Mouse (Mus musculus) T-helper 2 cell (primary cell): ENCODE results near the gene Ninj2.

Experiments used
- in situ Hi-C: fragments of 300-600 bp; cut with MboI, MseI; formaldehyde crosslinking; loops from one replicate; pipeline ENCODE4 v1.15.1; 2025; ENCODE audit warnings: high pct_unique_total_duplicates

Gene Ninj2

DNA sequence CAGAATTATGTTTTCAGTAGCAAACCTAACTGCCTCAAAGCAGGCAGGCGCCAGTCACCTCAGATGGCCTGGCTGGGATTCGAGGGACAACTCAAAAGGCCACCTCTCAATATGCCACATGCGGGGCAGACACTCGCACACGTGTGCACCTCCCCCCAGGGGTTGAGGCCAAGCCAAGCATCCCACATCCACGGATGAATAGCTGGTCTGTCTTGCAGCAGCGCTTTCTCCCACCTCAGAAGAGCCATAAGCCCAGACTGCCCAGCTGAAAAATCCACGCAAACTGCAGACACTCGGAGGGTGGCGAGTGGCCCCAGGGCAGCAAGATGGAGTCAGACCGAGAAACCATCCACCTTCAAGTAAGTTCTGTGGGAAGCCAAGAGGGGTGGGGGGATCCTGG is at the start of gene Ninj2:
Gene Ninj2, plus strand, starts transcription at position 251 of the 400 bp plus-strand sequence.
- in situ Hi-C loops = no loop called here

DNA sequence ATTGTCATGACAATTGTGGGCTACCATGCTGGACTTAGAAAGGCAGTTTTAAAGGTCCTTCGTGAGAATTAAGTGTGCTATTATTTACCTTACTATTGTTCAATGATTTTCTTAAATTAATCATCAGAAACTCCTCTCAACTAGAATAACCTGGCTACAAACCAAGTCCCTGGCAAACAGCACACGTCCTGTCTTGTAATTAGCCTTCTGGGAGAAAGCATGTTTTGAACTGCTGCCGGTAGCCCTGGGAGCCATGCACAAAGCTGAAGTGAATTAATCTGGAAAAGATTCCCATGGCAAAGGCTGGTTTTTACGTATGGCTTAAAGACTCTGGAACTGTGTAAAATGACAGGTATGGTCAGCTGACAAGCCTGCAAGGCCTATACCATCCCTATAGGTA is 47.7 kb upstream of the Ninj2 start:
- in situ Hi-C loops = no loop called here

DNA sequence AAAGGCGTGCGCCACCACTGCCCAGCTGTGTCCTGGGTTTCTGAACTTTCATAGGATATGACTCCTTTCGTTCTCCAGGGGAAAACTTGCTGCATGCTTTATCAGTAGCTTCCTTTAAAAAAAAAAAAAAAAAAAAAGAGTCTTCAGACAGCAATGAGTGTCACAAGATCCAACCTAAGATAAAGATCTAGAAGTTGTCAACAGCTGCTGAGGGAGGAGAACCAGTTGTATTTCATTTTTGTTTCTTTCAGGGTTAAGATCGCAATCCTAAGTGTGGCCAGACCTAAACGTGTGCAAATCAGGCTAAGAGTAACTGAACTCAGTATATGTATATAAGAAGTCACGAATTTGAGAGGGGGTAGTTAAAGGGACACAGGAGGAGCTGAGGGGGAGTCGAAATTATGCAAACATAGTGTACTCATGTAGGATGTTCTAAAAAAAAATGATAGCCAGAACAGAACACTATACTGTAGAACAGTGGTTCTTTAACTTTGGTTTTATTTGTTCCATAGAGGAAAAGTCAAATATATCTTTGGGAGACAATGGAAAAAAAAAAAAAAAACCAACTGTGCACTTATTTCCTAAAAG is 45.4 kb upstream of the Ninj2 start:
- in situ Hi-C loops = no loop called here

DNA sequence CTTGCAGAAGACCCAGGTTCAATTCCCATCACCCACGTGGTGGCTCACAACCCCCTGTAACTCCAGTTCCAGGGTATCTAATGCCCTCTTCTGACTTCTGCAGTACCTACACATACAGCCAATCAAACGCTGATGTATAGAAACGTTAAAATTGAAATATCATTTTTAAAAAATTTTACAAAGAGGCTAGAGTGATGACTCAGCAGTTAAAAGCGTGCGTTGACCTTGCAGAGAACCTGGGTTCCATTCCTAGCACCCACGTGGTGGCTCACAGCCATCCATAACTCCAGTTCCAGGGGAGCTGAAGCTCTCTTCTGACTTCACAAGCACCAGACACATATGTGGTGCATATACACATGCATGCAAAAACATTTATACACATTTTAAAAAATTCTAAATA is 38.7 kb upstream of the Ninj2 start:
- in situ Hi-C loops = loop anchor here (5.0 kb wide), 1 partner anchor 128 kb away; no protein-coding TSS in a partner anchor

DNA sequence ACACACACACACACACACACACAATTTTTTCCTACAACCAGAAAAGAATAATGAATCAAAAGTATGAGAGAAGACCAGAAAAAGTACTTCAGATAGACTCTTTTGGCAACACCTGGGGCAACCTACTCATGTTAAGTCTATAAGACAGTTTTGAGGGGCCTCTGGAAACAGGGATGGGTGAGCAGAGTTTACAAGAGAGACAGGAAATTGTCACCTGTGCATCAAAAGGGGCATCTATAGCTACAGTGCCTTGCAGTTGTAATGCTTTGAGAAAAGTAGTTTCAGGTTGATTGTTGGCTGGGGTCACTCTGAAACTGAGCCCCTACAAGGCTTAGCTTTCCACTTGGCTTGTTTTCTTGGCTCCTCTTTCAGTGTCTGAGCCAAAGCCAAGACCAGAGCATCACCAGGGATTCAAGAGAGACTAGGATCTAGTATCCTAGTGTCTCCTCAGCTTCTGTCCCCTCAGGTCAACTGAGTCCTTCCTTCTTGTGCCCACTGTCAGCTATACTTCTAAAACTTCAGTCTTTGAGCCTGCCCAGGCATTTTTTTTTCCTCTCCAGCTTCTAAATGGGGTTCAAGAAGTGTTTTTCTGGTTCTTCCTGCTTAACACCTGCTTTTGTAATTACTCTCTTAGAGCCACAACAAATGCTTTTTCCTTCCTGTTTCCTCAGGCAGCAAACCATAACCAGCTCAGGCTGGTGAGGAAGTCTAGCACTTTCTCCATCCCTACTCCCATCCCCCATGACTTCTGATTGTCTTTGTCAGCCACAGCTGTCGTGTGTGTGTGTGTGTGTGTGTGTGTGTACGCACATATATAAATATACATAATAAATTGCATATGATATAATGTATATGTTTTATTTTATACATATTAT is 37.2 kb upstream of the Ninj2 start:
- in situ Hi-C loops = no loop called here

DNA sequence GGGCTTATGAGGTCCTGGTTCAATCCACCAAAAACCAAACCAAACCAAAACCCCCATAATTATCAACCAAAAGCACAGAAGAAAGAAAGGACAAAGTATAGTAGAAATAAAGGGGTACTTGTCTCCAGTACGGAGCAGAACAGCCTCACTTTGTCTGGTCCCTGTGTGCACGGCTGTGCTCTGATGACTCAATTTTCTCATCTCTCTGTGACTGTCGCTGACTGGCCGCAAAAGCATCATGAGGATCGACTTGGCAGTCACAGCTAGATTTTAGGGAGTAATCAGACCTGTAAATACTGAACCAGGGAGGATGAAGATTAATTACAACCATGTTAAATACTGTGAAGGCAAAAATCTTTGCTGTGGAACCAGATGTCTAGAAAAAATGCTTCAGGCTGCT is 30.2 kb upstream of the Ninj2 start:
- in situ Hi-C loops = loop anchor here (5.0 kb wide), 1 partner anchor 34 kb away; no protein-coding TSS in a partner anchor

DNA sequence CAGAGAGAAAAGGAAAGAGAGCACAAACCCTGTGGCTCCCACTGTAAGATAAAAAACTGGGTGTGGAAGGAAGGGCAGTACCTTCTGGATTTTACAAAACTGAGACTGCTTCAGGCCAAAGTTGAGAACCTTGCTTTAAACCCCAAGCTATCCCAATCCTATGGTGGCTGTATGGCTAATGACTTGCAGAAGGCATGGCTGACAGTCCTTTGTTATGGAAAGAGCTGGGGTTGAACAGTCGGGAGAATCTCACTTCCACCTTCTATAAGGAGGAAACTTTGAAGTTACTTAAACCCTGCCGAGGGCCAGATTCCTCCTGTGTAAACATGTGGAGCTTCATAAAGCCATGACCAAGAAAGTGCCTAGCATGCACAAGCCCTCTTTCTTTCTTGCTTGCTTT is 28.5 kb upstream of the Ninj2 start:
- in situ Hi-C loops = loop anchor here (5.0 kb wide), 1 partner anchor 33 kb away; no protein-coding TSS in a partner anchor

DNA sequence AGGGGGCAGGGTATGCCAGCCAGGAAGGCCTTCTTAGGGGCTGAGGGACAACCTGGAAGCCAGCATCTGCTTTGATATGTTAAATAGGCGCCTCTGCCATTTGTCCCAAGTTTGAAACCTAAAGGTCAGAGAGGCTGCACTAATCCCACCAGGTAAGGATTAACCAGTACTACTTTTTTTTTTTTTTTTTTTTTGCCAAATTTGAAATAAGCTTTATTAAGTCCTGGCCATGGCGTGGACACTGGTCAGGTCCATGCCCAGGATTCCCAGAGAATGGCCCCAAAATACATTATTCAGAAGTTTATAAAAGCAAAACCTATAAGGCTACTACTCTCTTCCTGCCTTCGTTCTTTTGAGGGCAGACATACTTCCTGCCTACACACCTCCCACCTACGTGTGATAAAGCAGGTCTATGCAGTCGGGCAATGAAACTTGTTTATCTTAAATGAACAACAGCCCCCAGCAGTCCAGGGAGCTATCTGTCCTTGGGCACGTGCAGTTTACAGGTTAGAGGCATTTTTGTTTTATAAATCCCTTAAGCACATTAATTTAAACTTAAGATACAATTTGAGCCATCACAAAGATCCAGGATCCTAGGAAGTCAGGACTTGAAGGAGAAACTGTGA is 27.5 kb upstream of the Ninj2 start:
- in situ Hi-C loops = no loop called here

DNA sequence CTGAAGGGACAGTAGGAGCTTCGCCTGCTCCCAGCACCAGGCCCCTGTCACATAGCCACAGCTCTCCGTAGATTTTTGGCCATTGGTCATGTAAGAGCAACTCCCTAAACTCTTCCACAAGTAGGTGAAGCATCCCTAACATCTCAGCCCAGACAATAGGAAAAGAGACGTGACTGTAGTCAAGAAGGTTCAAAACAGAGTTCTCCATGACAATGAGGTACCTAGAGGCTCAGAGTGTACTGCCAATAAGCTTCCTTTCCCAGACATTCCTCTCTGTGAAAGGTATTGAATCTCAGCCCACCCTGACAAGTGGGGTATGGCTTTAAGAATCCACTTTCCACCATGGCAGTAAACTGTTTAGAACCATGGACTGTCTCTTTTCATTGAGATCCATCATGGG is 23.6 kb upstream of the Ninj2 start:
- in situ Hi-C loops = no loop called here

DNA sequence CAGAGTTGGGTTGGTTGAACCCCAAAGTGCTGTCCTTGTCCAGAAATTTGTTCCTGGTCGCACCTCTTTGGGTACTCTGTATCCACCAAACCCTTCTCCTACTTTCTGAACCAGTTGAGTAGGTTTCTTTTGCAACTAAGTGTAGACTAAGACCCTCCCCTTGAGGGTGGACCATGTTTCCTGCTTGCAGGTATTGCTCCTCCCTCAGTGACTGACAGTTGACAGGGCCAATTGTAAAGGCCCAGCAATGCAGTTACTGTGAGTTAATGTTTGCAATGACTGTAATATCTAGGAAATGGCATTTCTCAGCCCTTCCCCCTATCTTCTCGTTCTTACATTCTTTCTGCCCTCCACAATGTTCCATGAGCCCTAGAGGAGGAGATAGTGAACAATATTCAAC is 20.5 kb upstream of the Ninj2 start:
- in situ Hi-C loops = no loop called here

DNA sequence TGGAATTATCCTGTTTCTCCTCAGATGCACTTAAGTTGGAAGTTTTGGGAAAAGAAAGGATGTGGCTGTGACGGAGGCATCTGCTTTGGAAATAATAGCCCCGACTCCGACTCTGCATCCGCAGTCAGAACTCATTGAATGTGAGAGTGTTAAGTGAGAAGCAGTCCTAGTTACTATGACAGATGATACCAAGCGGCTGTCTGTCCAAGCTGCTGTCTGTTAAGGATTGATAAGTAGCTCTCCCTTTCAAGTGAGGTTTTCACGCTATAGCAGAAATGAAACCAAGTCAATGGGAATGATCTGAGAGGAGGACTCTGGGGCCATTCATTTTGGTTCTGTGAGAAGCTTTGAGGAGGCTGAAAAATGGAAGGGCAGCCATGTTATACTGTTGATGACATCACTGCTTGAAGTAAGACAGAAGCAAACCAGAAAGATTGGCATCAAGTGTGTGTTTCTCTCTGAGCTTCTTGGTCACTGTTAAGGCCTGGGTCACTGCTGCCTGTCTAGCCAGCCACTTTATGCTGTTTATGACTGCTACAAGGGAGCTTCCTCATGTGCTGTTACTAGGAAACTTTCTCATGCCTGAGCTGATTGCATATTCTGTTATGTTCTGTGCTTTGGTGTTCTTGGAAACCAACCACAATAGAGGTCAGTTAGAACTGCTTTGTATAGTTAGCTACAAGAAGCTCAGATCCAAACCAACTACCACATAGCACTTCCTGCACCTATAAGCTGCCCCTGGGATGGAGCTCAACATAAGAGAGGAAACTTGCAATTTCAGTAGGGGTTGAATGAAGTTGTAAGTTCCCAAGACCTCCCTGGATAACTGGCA is 16.3 kb upstream of the Ninj2 start:
- in situ Hi-C loops = no loop called here

DNA sequence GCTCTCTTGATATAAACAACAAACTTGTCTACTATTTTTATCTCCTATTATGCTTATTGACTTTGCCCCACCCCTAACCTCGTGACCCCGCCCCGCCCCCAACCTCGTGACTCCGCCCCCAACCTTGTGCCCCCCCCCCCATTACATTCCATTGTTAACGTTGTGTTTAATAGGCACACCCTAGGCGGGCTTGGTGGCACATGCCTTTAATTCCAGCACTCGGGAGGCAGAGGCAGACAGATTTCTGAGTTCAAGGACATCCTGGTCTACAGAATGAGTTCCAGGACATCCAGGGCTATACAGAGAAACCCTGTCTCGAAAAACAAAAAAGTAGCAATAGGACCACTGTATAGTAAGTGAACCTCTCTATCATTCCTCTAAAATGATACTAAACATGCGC is 13.6 kb upstream of the Ninj2 start:
- in situ Hi-C loops = no loop called here

DNA sequence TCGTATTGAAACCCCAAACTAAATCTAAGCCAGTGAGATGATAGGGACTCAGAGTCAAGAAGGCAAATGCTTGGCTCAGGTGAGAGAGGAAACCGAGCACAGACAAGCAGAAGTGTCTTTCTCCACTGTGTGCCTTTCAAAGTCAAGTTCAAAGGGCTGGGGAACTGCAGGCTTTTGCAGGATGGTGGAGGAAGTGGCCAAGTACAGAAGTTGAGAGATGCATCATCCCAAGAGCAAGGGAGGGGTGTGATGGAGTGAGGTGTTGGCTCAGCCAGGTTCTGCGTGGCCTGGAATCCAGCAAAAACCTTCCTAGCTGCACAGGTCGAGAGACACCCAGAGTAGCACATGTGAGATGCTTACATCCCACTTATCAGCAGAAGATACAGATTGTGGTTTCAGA is 11.6 kb upstream of the Ninj2 start:
- in situ Hi-C loops = no loop called here

DNA sequence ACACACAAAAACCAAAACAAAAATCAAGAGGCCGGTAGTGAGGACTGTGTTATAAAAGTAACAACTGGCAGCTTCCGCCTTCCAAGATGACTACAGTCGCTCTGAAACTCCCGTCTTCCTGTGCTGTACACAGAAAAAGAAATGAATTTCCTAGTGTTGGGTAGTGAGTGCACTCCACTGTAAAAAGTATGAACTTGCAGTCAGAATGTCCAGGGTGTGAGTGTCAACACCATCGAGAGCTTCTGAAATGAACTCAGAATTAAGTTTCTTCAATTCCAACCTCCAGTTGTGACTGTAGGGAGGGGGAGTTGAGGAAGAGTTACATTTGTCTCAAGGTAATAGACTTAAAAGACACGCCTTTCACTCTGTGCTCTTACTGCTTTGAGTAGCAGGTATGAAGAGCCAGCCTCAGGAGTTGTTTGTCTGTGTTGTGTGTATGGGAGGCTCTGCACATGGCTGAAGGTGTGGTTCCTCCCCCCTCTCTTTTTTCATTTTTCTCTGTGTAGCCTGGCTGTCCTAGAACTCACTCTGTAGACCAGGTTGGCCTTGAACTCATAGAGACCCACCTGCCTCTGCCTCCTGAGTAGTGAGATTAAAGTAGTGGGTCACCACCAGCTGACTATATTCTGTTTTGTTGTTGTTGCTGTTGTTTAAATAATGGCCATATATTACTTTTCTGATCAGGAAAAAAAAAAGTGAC is 10.7 kb upstream of the Ninj2 start:
- in situ Hi-C loops = no loop called here

DNA sequence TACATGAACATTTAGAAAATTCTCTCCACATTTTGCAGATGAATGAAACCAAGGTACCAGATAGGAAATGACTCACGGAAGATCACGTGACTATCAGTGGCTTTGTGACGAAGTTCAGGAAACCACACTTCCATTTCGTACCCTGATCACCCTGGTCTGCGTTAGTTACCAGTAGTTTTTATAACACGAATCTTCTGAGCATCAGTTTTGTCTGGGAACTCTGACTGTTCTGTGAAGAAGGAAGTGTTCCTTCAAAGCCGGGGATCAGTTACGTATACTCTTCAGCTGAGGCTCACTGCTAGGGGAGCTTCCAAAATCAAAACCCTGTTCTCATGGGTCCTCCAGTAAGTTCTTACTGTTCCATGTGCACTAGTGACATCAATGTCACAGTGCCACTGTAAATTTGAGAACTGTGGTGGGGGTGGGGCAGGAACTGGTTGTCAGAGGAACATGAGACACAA is 10.2 kb upstream of the Ninj2 start:
- in situ Hi-C loops = no loop called here

DNA sequence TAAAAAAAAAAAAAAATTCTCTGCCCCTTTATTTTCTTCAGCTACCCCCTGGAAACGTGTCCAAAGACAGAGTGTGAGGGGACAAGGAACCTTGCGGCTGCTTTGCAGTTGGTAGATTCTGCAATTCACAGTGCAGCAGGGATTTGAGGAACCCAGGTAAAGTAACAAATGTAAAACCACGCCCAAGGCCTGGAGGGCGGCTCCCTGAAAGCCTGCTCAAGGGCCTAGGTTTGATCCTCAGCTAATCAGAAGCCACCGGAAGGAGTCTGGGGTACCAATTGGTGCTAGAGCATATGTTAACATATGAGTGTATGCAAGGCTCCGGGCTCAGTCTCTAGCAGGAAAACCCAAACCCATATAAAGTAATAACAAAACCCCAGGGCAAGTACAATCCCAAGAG is 9.7 kb upstream of the Ninj2 start:
- in situ Hi-C loops = no loop called here

DNA sequence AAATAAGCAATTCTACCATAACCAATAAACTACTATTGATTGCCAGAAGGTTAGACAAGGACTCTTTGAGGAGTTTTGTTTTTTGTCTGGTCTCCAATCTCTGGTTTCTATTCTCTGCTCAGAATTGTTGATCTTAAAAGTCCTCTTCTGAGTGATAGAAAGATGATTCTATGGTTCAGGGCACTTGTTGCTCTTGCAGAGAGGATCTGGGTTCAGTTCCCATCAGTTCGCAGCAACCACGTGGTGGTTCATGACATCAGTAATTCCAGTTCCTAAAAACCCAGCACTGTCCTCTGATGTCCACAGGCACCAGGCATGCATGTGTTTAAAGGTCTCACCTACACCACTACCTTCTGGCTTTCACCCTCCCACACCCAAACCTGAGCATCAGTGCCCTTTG is 8.2 kb upstream of the Ninj2 start:
- in situ Hi-C loops = loop anchor here (5.0 kb wide), 1 partner anchor 43 kb away; no protein-coding TSS in a partner anchor

DNA sequence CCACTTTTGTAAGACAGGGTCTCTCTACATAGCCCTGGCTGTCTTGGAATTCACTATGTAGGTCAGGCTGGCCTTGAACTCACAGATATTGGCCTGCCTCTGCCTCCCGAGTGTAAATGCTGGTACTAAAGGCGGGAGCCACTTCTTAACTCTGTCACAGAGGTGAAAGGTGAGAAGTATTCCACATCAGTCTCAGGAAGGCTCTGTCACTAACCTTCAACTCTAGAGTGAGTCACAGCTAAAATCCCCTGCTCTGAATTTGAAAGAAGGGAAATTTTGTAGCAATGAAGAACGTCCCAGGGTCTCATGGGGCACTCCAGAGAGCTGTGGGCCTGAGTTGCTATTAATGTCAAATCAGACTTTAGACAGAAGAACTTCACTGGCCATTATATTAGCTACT is 7.3 kb upstream of the Ninj2 start:
- in situ Hi-C loops = loop anchor here (5.0 kb wide), 1 partner anchor 44 kb away; no protein-coding TSS in a partner anchor

DNA sequence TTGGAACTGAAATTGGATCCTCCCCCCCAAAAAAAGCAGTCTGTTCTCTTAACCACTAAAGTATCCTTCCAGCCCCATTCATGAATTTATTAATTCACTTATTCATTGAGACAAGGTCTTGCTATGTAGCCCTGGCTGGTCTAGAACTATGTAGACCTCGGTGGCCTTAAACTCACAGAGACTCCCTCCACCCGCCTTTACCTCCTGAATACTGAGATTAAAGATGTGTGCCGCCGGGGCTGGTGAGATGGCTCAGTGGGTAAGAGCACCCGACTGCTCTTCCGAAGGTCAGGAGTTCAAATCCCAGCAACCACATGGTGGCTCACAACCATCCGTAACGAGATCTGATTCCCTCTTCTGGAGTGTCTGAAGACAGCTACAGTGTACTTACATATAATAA is 6.1 kb upstream of the Ninj2 start:
- in situ Hi-C loops = loop anchor here (5.0 kb wide), 1 partner anchor 45 kb away; no protein-coding TSS in a partner anchor

DNA sequence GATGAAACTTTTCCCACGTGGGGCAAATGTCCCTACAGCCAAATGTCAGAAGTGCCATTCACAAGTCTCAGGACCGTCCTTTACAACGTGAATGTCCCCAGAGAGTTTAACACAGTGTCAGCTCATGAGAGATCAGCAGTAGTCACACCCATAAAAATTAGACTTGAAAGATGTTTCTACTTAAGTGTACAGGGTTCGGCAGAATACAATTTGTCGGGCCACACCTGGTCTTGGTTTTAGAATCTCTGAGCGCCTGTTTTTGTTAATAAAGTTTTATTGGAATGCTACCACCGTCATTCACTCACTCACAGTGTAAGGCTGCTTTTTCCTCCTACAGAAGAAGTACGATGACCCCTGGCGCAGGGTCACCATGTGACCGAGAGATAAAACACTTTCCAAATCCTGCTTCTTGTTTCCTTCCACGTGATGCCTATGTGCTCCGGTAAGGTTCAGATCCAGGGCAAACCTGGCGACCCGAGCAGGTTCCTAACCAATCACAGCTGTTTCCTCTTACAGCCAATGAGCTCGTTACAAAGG is 2.4 kb upstream of the Ninj2 start:
- in situ Hi-C loops = no loop called here

DNA sequence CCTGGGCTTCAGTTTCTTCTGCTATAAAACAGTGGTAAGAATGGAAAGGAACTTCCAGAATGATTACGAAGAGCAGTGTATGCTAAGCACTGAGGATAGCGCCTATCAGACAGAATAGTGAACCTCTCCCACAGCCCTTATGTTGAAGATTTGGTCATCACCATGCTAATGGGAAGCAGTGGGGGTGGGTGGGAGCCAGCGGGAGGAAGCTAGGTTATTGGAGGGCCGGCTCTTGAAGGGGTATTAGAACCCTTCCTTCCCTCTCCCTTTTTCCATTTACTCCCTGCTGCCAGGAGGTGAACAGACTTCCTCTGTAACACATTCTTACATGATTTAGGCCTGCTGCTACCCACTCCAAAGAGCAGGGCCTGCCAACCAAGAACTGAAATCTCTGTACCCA is 1.2 kb upstream of the Ninj2 start:
- in situ Hi-C loops = no loop called here
